Mouse (Mus musculus) layer of hippocampus, postnatal 14 days (tissue): ENCODE results near the gene Entr1. TPM values are rescaled to one million over a fixed set of nuclear protein-coding genes. Genes with fewer than 3 reads are reported as not detected.

Source experiments
- DNase-seq, 2 experiments: peaks; one replicate each; pipeline ENCODE4 v3.0.0; 2021 to 2022; ENCODE audit warnings: low spot score in 2 of 2, mixed read lengths in 1 of 2
- long read RNA-seq, 2 experiments: library from polyadenylated mRNA; stranded (forward); transcript quantifications; one replicate each; pipeline ENCODE4 v2.0.0; 2021
- total RNA-seq, 2 experiments: library from RNA; stranded (reverse); gene quantifications; 2 replicates each; pipeline ENCODE4 v1.2.3; 2021

The Entr1 gene
- total RNA-seq: 100 to 1,000 TPM; 154 to 168 TPM
- long read RNA-seq, experiment 1, transcript Entr1-202 (8 exons, 1,955 nt): major isoform, 23 of 146 reads
- long read RNA-seq, experiment 1, transcript Entr1-201 (9 exons, 2,031 nt): minor isoform, 10 of 146 reads
- long read RNA-seq, experiment 1, partial matches to known transcripts: 9 of 146 reads
- long read RNA-seq, experiment 1, other reads (novel, unspliced or antisense): 97 of 146 reads
- long read RNA-seq, experiment 2, transcript Entr1-202 (8 exons, 1,955 nt): major isoform, 17 of 164 reads
- long read RNA-seq, experiment 2, transcript Entr1-201 (9 exons, 2,031 nt): minor isoform, 7 of 164 reads
- long read RNA-seq, experiment 2, partial matches to known transcripts: 9 of 164 reads
- long read RNA-seq, experiment 2, other reads (novel, unspliced or antisense): 123 of 164 reads

DNA sequence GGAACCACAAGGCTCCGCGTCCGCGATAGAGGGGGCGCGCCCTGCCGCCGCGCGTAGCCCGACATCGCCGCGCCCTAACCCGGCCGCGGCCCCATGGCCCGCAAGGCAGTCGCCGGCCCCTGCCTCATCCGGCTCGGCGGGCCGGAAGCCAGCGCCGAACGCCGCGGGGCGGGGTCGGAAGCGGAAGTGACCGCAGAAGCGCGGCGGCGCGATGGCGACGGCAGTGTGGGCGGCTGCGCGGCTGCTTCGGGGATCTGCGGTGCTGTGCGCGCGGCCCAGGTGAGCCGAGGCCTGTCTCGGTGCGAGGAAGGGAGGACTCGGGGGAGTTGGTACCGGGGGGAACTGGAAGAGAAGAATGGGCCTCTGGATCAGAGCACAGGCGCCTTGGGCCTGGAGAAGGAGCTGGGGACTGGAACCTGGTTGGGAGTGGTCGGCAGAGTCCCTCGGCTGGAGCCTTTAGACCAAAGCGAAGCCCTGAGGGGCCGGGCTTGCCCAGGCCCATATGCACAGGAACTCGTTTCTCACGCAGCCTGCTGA is at the start of gene Entr1, which contains the start of gene Pmpca:
Gene Entr1 (minus strand): TSS at position 163 of the 537 bp plus-strand sequence.
Gene Pmpca (plus strand): TSS at position 186 of the 537 bp plus-strand sequence.
- DNase-seq: peak; percentile 77 to 86

DNA sequence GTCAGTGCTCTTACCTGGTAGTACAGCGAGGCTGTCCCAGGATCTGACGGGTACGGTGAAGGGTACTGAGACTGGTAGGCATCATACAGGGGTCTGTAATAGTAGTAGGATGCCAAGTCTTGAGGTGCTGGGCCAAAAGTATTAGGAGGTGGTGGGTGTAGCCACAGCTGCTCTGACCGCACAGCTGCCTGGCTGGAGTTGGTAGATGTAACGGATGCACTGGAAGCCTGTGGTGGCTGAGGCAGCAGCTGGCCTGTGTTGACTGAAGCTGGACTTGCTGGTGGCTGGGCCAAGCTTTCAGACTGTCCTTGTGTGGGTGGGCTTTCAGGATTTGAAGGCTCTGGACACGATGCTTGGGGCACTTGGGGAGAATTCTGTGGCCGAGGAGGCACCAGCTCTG is 49.3 kb upstream of the Entr1 start:
- no peak for DNase-seq

DNA sequence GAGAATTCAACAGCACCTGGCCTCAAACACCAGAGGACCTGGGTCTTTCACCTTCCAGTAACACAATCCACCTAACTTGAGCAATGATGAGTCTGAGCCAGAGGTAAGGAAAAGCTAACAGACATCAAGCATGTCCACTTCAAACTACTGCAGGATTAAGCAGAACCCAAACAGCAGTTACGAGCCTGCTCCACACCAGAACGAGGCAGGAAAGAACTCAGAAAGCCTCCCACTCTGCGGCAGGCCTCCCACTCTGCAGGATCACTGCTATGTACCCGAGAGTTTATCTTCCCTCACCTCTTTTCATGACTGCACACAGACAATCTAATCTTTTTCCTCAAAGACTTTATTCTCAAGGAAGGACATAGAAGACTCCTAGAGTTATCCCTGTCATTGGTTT is 48.1 kb upstream of the Entr1 start:
- no peak for DNase-seq

DNA sequence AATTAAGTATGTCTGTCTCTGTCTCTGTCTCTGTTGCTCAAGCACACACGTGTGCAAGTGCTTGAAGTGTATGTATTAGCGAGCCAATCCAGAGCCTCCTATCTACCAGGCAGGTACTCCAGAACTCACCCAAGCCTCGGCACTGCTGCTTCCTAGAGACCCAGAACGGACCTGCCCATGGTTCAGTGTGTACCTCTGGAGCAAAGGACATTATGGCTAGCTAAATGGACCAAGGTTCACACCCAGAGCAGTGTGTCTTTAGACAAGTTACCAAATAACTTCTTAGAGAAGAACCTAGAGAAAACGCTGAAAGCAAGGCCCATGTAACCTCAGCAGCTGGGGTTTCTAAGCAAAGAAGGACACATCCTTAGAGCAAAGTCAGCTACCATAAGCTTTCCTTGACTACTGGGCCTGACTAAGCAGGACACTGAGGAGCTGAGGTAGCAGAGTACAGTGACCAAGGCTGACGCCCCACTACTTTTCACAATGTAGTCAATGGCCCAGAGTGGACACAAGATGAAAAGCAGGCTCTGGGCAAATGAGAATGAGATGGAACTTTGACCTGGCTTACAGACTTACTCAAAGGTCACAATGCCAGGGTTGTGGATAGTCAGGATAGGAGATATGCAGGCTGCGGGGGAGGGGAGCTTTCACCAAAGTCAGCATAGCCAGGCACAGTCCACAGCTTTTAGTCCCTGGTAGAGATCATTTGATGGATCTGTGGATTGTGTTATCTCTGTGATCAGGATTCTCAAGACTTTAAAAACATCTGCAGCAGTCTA is 45.9 kb upstream of the Entr1 start:
- DNase-seq: no peak

DNA sequence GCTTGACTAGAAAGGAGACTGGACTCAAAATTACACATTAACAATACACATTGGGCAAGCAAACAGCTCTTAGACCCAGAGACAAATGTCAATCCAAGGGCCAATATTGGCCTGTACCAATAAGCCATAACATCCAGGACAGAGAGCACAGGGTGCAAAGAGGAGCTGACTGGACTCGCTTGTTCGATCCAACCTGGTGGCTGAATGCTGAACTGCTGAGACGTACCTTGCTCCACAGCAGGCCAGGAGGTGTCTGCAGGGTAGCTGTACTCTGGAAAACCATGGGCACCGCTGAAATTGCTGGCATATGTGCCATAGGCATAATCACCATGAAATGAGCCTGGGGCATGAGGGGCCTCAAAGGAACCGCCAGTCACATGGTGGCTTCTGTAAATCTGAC is 40.7 kb upstream of the Entr1 start:
- no peak for DNase-seq

DNA sequence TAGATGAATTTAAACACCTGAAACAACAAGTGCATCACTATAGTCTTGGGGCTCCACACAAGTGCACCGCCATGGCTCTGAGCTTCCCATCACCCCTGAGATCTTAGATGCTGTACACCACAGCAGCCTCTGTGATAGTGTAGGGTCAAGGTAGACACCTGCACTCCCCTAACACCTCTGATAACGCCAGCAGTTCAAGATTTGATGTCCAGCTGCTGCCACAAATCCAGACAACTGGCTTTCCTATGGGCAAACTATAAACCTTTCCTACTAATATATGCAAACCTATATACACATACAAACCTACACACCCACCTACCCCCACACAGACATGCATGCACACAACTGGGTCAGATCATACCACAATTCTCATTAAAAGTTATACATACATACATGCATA is 35.4 kb upstream of the Entr1 start:
- DNase-seq: no peak

DNA sequence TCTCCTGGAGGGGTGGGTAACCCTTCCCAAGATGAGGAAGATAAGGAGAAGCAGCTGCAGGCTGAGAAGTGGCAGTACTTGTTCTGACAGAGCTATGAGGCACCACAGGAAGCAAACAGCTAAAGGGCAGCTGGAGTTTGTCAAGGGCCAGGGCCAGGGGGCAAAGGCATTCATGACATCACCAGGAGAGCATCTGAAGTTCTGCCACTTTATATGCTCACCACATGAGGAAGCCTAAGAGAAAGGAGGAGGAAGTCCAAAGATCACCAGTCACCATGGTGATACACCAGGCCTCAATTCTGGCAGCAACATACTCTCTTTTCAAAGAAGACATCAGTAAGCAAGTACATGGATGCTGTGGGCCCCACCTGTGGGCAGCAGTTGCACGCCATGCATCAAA is 34.0 kb upstream of the Entr1 start:
- DNase-seq: no peak

DNA sequence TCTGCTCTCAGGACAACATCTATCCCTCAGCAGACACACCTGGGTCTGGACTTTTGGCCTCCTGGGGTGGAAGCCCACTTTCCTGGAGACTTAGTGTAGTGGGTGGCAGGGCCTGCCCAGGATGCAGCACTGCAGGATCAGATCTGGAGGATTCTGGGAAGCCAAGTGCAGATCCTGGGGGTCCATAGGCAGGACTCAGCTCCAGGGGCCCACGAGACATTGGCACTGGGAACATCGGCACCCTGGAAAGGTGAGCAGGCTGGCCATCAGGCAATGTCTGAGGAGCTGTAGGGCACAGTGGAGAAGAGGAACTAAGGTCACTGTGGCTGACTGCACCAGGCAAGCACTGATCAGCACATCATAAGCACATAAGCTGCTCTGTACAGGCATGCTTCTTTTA is 32.9 kb upstream of the Entr1 start:
- no peak for DNase-seq

DNA sequence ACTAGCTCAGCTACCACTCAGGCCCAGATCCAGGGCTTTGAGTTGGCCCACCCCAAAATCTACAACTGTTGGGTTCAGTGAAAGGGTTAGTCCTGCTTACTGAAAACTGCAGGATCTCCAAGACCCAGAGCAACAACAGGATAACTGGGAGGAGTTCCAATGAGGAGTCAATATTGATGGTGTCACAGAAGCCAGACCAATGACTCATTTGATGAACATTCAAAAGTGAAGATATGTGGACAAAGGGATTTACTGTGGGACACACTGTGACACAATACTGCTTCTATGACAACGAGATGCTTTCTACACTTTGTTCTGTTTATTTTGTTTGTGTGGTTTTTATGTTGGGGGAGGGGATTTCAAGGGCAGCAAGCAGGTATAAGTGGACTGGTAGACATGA is 29.0 kb upstream of the Entr1 start:
- DNase-seq: no peak

DNA sequence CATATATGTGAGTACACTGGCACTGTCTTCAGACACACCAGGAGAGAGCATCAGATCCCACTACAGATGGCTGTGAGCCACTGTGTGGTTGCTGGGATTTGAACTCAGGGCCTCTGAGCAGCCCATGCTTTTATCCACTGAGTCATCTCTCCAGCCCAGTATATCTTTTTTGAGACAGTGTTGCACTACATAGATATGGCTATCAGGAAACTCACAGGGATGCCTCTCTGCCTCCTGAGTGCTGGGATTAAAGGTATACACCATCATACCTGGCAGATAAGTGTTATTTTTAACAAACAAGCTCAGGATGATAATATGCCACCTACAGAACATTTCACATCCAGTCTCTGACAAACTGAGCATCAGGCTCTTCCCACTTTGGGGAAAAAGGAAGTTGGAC is 27.9 kb upstream of the Entr1 start:
- no peak for DNase-seq

DNA sequence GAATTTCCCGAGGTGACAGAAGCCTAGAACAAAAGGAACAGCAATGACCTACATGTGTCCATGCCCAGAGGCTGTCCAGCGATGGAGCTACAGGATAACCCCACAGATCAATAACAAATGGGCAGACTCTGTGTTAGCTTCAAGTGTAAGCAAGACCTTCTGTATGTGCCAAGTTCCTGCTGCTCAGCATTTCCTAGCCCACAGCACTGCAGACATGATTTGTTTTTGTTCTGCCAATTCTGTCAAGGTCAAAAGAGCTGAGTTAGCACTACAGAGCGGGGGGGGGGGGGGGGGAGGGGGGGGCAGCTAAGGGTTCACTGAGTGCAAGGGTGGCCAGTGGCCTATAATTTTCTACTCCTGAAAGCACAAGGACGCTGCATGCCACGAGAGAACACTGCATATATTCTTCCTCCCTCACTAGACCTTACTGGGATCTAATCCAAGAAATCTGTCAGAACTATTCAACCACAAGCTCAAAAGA is 21.9 kb upstream of the Entr1 start:
- DNase-seq: no peak

DNA sequence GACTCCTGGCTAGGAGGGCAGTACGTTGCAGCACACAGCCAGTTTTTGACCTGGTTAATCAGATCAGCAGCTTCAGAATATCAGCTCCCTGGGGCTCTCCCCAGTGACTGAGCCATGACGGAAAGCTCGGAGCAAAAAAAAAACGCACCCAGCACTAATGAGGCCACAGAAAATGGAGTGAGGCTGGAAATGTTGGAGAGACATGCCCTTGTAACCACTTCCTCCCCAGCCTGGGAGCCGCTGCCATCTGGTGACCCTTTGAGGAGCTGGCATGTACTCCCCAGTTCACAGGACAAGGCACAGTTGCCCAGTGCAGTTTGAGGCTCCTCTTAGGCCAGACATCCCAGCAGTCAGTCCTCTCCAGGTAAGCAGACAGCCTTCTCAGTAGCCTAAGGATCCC is 21.0 kb upstream of the Entr1 start:
- no peak for DNase-seq

DNA sequence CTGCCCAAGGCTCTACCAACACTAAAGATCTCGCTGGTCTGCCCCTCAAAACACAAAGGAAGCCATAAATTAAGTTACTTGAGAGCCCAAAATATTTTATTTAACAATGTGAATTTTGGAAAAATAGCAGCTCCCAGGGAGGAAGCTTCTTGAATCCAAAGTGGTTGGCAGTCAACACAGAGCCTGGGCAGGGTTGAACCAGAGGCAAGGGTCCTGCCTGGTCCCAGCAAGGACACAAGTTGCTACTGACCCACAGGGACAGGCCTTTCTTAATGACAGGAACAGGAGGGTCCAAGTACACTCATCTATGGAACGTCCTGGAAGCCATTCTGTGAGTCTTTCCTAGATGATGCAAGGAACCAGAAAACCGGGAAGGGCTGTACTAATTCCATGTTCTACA is 20.2 kb upstream of the Entr1 start:
- no peak for DNase-seq

DNA sequence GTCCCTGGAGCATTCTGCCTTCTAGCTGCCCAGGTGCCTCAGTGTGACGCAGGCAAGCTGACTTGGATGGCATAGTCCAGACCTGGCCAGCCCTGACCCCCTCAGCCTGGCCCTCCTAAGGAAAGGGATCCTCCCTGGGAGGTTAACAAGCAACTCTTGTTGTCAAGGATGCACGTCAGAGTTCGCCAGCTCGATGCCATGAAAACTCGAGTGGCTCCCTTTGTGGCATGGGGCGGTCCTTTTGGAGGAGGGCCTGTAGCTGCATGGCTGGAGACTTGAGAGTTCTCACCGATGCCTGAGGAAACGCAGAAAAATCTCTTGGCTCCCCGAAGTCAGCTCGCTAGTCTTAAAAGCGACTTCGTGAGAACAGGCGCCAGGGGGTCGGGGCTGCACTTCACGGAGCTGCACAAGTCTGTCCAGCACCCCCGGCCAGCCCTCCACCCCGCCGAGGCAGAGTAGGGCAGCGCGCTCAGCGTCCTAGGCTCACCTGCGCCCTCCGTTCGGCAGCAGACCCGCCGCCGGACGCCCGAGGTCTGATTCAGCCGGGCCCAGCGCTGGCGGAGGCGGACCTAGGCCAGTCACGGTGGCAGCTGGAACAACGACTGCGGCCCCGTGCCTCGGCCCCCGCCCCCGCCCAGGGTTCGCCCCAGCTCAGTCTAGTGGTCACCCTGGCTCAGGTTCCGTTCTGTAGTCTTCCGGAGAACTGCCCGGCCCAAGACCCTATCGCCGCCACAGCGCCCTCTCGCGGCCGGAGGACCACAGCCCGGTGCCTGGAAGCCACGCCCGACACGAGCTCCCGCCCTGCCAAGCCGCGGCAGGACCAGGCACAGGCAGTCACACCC is 19.6 kb upstream of the Entr1 start, which contains the start of gene Inpp5e:
Gene Inpp5e (minus strand): TSS at position 689 of the 842 bp plus-strand sequence.
- DNase-seq: peak; percentile 96 to 97

DNA sequence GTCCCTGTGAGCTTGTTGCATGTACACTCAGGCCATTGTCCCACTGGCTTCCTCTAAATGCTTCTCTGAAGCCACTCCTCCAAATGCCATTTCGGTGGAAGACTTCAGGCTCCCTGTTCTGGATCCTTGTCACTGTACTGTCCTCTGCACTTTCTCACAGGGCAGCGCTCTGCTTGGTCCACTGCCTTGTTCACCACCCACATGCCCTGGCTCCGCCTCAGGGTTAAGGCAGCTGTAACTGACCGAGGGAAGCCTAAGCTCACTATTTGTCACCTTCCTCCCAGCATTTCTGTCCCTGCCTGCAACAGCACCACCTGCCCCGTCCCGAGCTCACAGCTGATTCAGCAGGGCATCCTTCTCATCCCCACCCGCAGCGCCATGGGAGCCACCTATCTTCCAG is 14.2 kb upstream of the Entr1 start:
- DNase-seq: no peak

DNA sequence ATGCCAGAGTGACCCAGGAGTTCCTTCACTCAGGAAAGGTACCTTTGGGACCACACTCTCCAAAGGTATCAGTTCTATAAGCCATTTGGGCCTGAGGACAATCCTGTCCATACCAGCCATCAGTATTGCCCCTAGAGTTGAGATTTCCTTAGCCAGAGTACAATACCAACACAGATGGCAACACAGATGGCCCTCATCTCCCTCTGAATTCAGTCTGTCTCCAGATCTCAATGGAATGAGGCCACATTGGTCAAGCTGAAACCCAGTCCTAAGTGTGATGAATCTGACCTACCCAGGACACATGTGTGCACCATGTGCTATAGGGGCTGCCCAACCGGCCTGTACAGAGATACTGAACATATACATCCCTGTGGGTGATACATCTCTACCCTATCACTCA is 13.1 kb upstream of the Entr1 start:
- DNase-seq: no peak

DNA sequence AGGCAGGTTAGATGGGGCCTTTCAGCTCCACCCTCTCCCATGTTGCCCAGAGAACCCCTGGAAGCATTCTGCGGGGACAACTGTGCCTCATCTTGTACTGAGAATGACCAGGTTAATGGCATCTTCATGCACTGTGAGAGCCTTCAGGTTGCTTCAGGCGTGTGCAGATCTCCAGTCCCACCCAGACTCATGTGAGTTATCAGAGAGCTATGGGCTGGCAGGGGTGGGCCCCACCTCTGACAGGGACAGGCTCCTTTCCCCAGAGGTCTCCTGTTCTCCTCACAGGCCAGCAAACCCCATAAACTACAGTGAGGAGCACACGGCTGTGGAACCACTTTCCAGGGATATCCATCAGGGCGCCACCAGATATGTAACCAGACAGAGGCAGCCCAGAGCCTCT is 11.9 kb upstream of the Entr1 start:
- DNase-seq: no peak

DNA sequence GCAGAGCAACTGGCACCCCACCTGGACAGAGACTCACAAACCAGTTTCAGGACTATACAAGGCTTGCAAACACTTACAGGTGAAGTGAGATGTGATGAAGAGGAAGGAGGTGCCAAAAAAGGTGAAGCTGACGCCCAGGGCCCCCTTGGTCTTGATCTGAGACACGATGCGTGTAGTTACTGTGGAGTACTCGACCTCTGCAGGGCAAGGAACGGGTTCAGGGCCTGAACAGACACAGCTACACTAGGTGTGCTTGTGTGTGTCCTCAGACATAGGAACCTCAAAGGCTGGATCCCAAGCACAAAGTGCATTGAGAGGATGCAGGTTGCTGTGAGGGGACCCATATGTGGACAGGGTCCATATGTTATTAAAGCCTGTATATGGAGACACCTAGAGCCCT is 11.2 kb upstream of the Entr1 start:
- DNase-seq: no peak

DNA sequence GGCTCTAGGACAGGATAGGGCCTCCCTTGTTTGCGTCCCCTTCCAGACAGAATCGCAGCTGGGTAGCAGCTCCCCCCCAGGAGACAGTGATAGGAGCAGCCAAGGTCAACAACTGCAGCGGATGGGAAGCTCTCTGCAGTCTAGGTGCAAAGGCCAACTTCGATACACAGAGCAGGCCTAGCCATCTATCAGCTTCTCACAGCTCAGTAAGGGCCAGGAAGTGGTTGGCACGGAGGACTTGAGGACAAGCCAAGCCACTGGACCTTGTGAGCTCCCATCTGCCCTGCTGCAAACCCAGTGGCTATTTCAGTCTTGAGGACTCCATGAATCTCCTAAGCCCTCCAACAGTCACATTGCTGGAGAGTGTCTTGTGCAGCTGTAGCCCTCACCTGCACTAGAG is 10.5 kb upstream of the Entr1 start:
- no peak for DNase-seq

DNA sequence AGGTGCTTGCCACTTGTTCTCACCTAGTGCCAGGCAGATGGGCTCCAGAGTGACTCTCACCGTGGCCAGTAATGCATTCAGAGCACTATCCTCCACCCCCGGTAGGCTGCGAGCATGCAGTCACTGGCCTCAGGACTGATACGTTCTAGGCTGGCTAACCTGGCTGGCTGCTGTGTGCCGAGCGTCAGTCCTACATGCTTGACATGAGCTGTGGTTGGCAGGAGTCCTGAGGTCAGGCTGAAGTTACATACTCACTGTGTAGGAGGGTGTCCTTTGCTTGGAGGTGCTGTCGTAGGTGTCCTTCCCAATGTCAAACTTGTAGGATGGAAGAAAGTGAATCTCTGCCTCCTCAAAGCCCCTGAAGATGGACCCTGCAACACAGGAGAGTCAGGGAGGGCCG is 9.9 kb upstream of the Entr1 start:
- DNase-seq: no peak

DNA sequence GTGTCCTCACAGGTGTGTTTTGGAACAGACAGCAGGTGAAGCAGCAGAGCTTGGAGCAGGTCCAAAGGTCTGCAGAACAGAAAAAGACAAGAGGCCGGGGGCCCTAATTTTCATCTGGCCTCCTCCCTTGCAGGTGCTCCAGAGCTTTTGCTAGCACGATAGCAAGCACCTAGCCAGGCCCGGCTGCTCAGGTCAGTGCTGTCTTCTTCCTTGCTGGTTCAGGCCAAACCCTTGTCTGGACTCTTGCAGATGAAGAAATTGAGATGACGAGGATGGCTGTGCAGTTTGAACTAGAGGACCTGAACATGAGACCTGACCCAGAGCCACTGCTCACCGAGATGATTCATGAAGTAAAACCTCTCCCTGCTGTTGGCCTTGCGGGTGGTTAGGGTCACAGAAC is 2.5 kb upstream of the Entr1 start:
- DNase-seq: no peak
